Mouse (Mus musculus): Measurements from ENCODE around the gene Jtb. TPM values are rescaled to one million over a fixed set of nuclear protein-coding genes. Genes with fewer than 3 reads are reported as not detected.

Jtb gene
- polyA plus RNA-seq, 1 experiment, result 68.2 TPM

GRCm38 (mm10) chr3:90284150-90284549 is 52.8 kb downstream of the Jtb start:
- Histone ChIP-seq H3K4me3 (ENCODE audit: insufficient read depth, low read depth, low read length) (no peak overlapping the region), H3K27ac (replicated peaks; ENCODE audit: low read depth, low read length) (no peak overlapping the region), H3K4me1 (ENCODE audit: control insufficient read depth, insufficient read depth, insufficient read length, low read length) (no peaks in the 10 kb centered on the region)

Other genes with a start within 250 kb of the Jtb start
- gene Hax1, start 232.8 kb upstream of the Jtb start, polyA plus RNA-seq (2012; ENCODE audit: insufficient read depth, insufficient read length, missing spikeins), result 79.2 and 79.9 TPM in 2 replicates
- 62.5 and 63.0 TPM in 2 replicates for gene 4933434E20Rik, start 180.0 kb upstream of the Jtb start, polyA plus RNA-seq (2012; ENCODE audit: insufficient read depth, insufficient read length, missing spikeins)
- gene Ubap2l, start 179.0 kb upstream of the Jtb start, polyA plus RNA-seq (2012; ENCODE audit: insufficient read depth, insufficient read length, missing spikeins), result 43.1 and 61.4 TPM in 2 replicates
- gene Tpm3, start 158.9 kb upstream of the Jtb start, polyA plus RNA-seq (2012; ENCODE audit: insufficient read depth, insufficient read length, missing spikeins), result 96.4 and 103 TPM in 2 replicates
- gene Nup210l, start 127.5 kb upstream of the Jtb start, polyA plus RNA-seq (2012; ENCODE audit: insufficient read depth, insufficient read length, missing spikeins), result 0.20 TPM in 1 of 2 replicates, not detected in the other
- gene Rps27, start 17.9 kb upstream of the Jtb start, polyA plus RNA-seq (2012; ENCODE audit: insufficient read depth, insufficient read length, missing spikeins), result 67.2 and 808 TPM in 2 replicates
- 11.5 and 16.6 TPM in 2 replicates for gene Rab13, start 17.9 kb upstream of the Jtb start, polyA plus RNA-seq (2012; ENCODE audit: insufficient read depth, insufficient read length, missing spikeins)
- gene Creb3l4, start 11.9 kb downstream of the Jtb start, polyA plus RNA-seq (2012; ENCODE audit: insufficient read depth, insufficient read length, missing spikeins), result not detected in 2 replicates
- 46.7 and 53.9 TPM in 2 replicates for gene Slc39a1, start 16.6 kb downstream of the Jtb start, polyA plus RNA-seq (2012; ENCODE audit: insufficient read depth, insufficient read length, missing spikeins)
- gene Crtc2, start 22.6 kb downstream of the Jtb start, polyA plus RNA-seq (2012; ENCODE audit: insufficient read depth, insufficient read length, missing spikeins), result 20.0 and 25.7 TPM in 2 replicates
- gene Dennd4b, start 33.6 kb downstream of the Jtb start, polyA plus RNA-seq (2012; ENCODE audit: insufficient read depth, insufficient read length, missing spikeins), result 2.2 and 3.7 TPM in 2 replicates
- 14.7 and 22.0 TPM in 2 replicates for gene Gatad2b, start 61.6 kb downstream of the Jtb start, polyA plus RNA-seq (2012; ENCODE audit: insufficient read depth, insufficient read length, missing spikeins)
- 0.52 and 2.1 TPM in 2 replicates for gene Slc27a3, start 158.3 kb downstream of the Jtb start, polyA plus RNA-seq (2012; ENCODE audit: insufficient read depth, insufficient read length, missing spikeins)
- 12.6 and 13.2 TPM in 2 replicates for gene Ints3, start 202.0 kb downstream of the Jtb start, polyA plus RNA-seq (2012; ENCODE audit: insufficient read depth, insufficient read length, missing spikeins)
- gene Npr1, start 234.3 kb downstream of the Jtb start, polyA plus RNA-seq (2012; ENCODE audit: insufficient read depth, insufficient read length, missing spikeins), result 18.0 and 27.9 TPM in 2 replicates
- gene Ilf2, start 244.5 kb downstream of the Jtb start, polyA plus RNA-seq (2012; ENCODE audit: insufficient read depth, insufficient read length, missing spikeins), result 30.2 and 30.6 TPM in 2 replicates

All from brown adipose tissue, adult 24 weeks (tissue).